Mouse (Mus musculus): ENCODE measurements at regions not wholly inside any gene's neighbourhood (a gene's known extent, or its start where the extent isn't known, plus 50 kb on each side); places are given as distances from the start of the nearest gene placed in this dataset.

GRCm38 (mm10) chr13:60303561-60303960 is 126.4 kb upstream of the Gas1 start:
- no peak for DNase-seq

DNA sequence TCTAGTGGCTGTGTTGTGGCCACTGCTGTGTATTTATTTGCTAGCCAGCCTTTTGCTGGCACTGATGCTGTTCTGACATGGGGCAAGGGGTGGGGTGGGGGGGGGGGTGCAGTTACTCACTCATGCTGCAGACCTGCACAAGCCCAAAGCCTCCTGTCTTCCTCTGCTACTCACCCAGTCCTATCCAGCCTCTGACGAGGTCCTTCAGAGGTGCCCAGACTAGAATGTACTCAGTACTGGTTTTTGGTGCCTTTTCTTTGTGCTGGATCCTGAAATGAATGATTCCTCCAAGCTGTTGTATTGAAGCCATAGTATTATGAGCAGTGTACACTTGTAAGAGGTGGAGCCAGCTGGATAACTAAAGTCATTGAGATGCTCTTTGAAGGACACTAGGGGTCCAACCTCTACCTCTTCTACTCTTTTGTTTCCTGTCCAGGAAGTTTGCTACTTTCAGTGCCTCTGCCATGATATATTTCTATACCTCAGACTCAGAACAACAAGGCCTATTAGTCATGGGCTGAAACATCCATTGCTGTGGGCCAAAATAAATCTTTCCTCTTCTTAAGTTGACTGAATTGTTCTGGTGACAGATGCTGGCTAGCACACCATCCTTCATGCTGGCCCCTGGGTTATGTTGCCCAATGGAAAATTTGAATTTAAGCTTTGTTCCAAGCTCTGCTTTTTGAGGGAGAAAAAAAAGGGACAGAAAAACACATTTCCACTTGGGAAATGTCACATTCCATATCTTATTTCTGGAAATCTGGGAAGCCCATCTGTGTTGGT is 128.1 kb upstream of the Gas1 start:
- no peak for DNase-seq

- DNase-seq: no peak
Measured at GRCm38 (mm10) chr13:60308062-60308801, 131.1 kb upstream of the Gas1 start.

GRCm38 (mm10) chr13:60309482-60309881 is 132.3 kb upstream of the Gas1 start:
- DNase-seq: no peak

GRCm38 (mm10) chr13:60309926-60310325 is 132.8 kb upstream of the Gas1 start:
- no peak for DNase-seq

GRCm38 (mm10) chr13:60312397-60313085 is 135.4 kb upstream of the Gas1 start:
- no peak for DNase-seq

GRCm38 (mm10) chr13:60318436-60319020 is 141.4 kb upstream of the Gas1 start:
- no peak for DNase-seq

GRCm38 (mm10) chr13:60319268-60319667 is 142.1 kb upstream of the Gas1 start:
- no peak for DNase-seq

GRCm38 (mm10) chr13:60319861-60320602 is 142.9 kb upstream of the Gas1 start:
- DNase-seq: no peak

GRCm38 (mm10) chr13:60322579-60322978 is 145.4 kb upstream of the Gas1 start:
- no peak for DNase-seq

DNA sequence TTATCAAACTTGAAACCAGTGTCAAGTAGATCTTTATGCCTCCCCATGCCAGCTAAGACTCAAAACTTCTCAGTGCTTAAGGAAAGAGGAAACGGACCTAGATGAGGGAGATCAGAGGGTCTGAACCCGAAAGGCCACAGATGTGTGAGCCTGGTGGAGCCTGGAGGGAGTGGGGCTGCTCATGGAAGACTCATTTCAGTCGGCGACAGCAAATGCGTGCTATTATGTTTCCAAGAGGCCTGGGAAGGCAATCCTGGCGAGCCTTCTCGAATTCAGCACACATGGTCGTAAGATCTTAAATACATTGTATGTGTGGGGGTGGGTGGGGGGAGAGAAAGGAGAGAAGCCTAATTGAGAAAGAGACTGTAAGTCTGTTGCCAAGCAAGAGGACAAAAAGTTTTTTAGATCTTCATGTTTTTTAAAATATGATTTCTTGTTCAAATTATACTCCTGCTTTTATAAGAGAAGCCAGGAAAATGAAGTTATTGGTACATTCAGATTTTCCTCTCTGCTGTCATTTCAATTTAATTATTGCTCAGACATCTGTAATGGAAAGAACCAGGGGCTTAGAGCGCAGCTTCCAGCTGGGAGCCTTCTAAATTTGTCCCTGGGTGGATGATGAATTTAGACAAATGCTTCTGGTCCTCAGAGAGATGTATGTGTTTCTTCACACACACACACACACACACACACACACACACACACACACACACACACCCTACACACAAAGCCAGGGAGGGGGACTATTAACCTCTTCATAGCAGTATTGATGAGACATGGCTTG is 153.5 kb upstream of the Gas1 start:
- no peak for DNase-seq

GRCm38 (mm10) chr13:60336196-60336595 is 159.0 kb upstream of the Gas1 start:
- DNase-seq: no peak

DNA sequence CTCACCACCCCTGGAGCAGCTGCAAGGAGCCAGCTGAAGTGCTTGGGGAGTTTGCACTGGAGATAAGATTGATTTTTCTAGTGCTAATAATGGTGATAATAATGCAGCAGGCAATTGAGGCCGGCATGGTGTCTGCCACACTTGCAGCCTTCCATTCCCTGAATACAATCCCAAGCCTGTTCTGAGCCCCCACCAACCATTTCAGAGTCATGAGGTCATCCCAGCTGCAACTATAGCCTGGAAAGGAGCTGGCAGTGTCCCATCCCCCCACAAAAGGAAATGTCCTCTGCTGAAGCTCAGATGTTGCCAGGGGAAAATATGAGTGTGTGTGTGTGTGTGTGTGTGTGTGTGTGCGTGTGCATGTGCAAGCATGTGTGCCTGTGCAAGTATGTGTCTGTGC is 160.2 kb upstream of the Gas1 start:
- no peak for DNase-seq

DNA sequence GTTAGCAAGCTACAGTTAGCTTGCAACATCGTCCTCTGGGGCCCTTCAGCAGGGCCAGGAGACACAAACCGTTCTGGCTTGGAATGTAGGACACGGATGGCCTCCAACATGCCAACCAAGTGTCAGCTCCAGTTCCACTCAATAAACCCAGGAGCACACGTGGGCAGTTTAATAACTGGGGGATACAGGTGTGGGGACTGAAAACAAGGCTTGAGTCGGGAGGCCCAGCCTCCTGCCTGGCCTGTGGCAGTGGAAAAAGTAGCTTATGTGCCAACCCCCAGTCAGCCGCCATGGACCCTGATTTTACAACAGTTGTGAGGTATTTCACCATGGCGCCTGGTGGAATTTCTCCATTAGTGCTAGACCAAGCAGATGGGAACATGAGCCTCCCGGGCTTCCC is 160.9 kb upstream of the Gas1 start:
- no peak for DNase-seq

GRCm38 (mm10) chr13:60340068-60340467 is 162.9 kb upstream of the Gas1 start:
- no peak for DNase-seq

DNA sequence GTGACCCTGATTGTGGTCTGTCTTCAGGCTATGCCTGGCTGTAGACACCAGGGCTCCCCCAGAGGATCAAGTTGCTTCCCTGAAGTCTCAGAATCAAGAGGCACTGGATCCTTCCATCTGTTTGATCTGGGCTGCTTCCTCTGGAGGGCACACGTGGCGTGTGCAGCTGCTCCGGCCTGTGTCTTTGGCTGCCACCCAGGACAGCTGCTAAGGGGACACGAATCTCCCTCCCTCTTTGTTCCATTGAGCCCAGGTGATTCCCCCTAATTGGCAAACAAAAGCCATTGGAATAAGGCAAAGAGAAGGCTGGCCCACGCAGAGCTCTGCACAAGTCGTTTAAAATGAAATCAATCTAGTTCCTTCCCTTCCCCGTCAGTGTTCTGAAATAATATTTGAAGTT is 170.7 kb upstream of the Gas1 start:
- no peak for DNase-seq

DNA sequence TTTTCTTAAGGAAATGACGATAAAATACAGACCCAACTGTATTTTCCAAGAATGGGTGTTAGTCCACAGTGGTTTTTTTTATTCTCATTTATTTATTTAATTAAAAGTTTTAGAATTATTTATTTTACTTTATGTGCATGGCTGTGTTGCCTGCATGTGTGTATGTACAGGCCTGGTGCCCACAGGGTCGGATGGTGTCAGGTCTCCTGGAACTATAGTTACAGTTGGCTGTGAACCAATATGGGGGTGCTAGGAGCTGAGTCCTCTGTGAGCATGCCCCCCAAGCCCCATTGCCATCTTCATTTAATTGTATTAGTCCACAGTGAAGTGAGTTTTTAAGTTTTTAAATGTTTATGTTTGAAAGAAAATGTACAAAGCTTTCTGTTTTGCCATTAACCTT is 171.3 kb upstream of the Gas1 start:
- DNase-seq: no peak

DNA sequence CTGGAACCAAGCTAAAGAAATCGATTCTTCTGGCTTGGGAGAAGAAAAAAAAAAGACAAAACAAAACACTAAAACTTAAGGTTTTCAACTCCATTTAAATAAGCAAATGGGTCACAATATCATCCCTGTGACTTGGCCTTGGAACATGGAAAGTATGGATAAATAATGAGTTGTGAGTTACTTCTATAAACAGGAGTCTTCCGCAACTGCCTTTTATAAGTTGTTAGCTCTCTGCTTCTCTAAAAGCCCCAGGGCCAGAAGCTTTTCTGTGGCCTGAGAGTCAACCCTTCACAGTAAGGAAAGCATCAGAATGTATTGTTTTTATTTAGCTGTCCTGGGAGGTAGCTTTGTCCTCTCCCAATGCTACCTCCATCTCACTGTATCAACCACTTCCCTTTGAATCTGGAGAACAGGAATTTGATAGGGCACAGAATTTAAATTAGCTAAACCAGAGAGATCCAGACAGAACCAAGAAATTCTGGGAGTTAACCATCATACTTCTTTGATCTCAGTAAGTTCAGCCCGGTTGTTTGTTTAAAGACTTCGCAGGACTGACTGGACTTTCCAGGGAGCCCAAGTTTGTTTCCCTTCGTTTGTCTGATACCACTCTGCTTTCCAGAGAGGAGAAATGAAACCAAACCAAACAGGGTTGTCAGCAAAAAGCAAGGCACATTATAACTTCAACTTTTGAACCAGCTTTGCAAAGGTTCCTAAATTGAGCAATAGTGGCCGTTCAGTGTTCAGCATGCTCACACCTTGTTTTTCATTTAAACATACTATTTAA is 178.7 kb upstream of the Gas1 start:
- DNase-seq: no peak

DNA sequence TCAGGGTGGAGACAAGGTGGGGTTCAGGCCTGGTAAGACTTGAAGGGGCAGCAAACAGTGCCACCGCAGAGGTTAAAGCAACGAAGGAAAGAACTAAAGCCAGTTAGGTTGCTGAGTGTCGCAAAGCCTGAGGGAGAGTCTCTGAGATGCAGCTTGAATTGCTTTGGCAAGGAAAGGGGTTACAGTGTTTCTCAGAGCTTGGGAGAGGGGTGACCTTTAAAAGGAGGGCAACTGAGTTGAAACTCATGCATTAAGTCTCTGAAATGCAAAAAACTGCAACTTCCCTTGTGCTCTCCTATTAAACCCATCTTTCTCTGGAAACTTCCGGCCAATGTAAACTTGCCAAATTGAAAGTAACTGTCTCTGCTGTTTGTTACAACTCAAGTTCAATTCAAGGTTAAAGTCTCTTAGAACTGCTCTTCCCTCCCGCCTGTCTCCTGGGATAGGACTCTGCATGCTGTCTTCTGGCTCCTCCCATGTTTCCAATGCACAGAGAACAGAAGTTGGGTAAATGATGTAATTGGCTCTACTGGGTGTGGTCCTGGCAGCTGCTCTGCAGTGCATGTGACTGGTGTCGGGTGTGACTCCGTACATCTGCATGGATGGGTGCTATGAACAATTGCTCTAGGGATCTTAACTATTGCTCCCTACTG is 181.4 kb upstream of the Gas1 start:
- DNase-seq: no peak
